Mouse (Mus musculus) hindbrain, embryonic 13.5 days (tissue): Measurements from ENCODE around the gene Il18. TPM values are rescaled to one million over a fixed set of nuclear protein-coding genes. Genes with fewer than 3 reads are reported as not detected.

ENCODE experiments used
- ATAC-seq: fragments of 200-750 bp; cut with Nextera tagmentation; 2 replicates; pipeline ENCODE4 v1.8.0; 2017; ENCODE audit warnings: moderate TSS enrichment; ENCODE audit not compliant: low FRiP score
- H3K27ac ChIP-seq: fragments of 300-500 bp; sonication (generic); 2 replicates; pipeline ENCODE4 v1.5.1; 2015; ENCODE audit warnings: inconsistent platforms, mild to moderate bottlenecking, moderate library complexity
- H3K27me3 ChIP-seq: fragments of 300-500 bp; sonication (generic); 2 replicates; pipeline ENCODE4 v1.6.1; 2015; ENCODE audit warnings: mild to moderate bottlenecking, inconsistent platforms
- H3K36me3 ChIP-seq: fragments of 300-500 bp; sonication (generic); 2 replicates; pipeline ENCODE4 v1.6.1; 2015; ENCODE audit warnings: mild to moderate bottlenecking, inconsistent platforms
- H3K4me1 ChIP-seq: fragments of 300-500 bp; sonication (generic); replicated peaks from 2 replicates; pipeline ENCODE4 v1.6.1; 2015; ENCODE audit warnings: inconsistent platforms
- H3K4me2 ChIP-seq: fragments of 300-500 bp; sonication (generic); 2 replicates; pipeline ENCODE4 v1.6.1; 2015; ENCODE audit warnings: inconsistent platforms, mild to moderate bottlenecking, moderate library complexity
- H3K4me3 ChIP-seq: fragments of 300-500 bp; sonication (generic); 2 replicates; pipeline ENCODE4 v1.5.1; 2015; ENCODE audit warnings: mild to moderate bottlenecking, inconsistent platforms
- H3K9ac ChIP-seq: fragments of 300-500 bp; sonication (generic); 2 replicates; pipeline ENCODE4 v1.6.1; 2015; ENCODE audit warnings: mild to moderate bottlenecking, inconsistent platforms
- H3K9me3 ChIP-seq: fragments of 300-500 bp; sonication (generic); 2 replicates; pipeline ENCODE4 v1.6.1; 2016; ENCODE audit warnings: inconsistent platforms
- WGBS: fragments of 180-500 bp; shearing (Covaris S2); methylation state at CpG from one replicate; pipeline ENCODE4 v1.1.7; 2015; 5-methylcytosine and 5-hydroxymethylcytosine counted together
- polyA plus RNA-seq: library from polyadenylated mRNA; unstranded; fragments of >200 nt; fragmentation: Nextera tagmentation; extraction: Ambion mirVana; gene quantifications from 2 replicates; pipeline ENCODE4 v1.2.1, GENCODE M21; 2015

Il18 gene
- polyA plus RNA-seq, 1 experiment from 2014 or later = 17.9 TPM

GRCm38 (mm10) chr9:50561145-50561917 is 6.7 kb downstream of the Il18 start, which contains the start of gene Tex12:
Tex12 (minus strand) TSS chr9:50561325.
- Histone ChIP-seq H3K9ac (no peak within 1 kb of the TSS), H3K4me3 (no peak within 1 kb of the TSS), H3K4me2 (no peak within 1 kb of the TSS), H3K36me3 (no peaks in the 10 kb centered on the region), H3K4me1 (no peaks in the 10 kb centered on the region), H3K9me3 (no peaks in the 10 kb centered on the region; the same call in 1 of the 2 replicates), H3K27me3 (no peaks in the 10 kb centered on the region), H3K27ac (no peak within 1 kb of the TSS)
- 88% methylated on average over 38 of the region's 38 CpGs for WGBS
- no peak for ATAC-seq

- no peak overlapping the region for H3K9ac ChIP-seq
- H3K27ac ChIP-seq = no peak overlapping the region
- no peaks in the 10 kb centered on the region for H3K4me1 ChIP-seq
- H3K9me3 ChIP-seq = no peaks in the 10 kb centered on the region; the same call in 1 of the 2 replicates
- H3K27me3 ChIP-seq = no peaks in the 10 kb centered on the region
- H3K4me2 ChIP-seq = no peak overlapping the region
- no peak for ATAC-seq
- 87% methylated on average over 2 of the region's 2 CpGs for WGBS
- no peak overlapping the region for H3K4me3 ChIP-seq
- H3K36me3 ChIP-seq = no peaks in the 10 kb centered on the region
These were observed 7.3 kb downstream of the Il18 start for GRCm38 (mm10) chr9:50561918-50562360.

- no peaks in the 10 kb centered on the region for H3K4me1 ChIP-seq
- H3K27ac ChIP-seq = no peak overlapping the region; the same call in 1 of the 2 replicates
- no peaks in the 10 kb centered on the region for H3K36me3 ChIP-seq
- H3K4me2 ChIP-seq = no peak overlapping the region
- no peak overlapping the region for H3K9ac ChIP-seq
- no peak for ATAC-seq
- H3K27me3 ChIP-seq = no peaks in the 10 kb centered on the region
- H3K4me3 ChIP-seq = no peak overlapping the region
- H3K9me3 ChIP-seq = no peaks in the 10 kb centered on the region; the same call in 1 of the 2 replicates
- WGBS = 74% methylated on average over 7 of the region's 7 CpGs
These were observed 10.5 kb downstream of the Il18 start for GRCm38 (mm10) chr9:50565173-50565572.

- Histone ChIP-seq H3K9ac (no peak overlapping the region), H3K4me1 (no peaks in the 10 kb centered on the region), H3K27me3 (no peaks in the 10 kb centered on the region), H3K27ac (no peak overlapping the region), H3K9me3 (no peaks in the 10 kb centered on the region; the same call in 1 of the 2 replicates), H3K36me3 (no peaks in the 10 kb centered on the region), H3K4me3 (no peak overlapping the region), H3K4me2 (no peak overlapping the region)
- no peak for ATAC-seq
- WGBS = 85% methylated on average over 4 of the region's 4 CpGs
These were observed 11.3 kb downstream of the Il18 start for GRCm38 (mm10) chr9:50565940-50566339.

GRCm38 (mm10) chr9:50567372-50567771 is 12.7 kb downstream of the Il18 start:
- no peaks in the 10 kb centered on the region for H3K36me3 ChIP-seq
- no peak overlapping the region for H3K4me3 ChIP-seq
- H3K4me1 ChIP-seq = no peaks in the 10 kb centered on the region
- ATAC-seq = no peak
- H3K27ac ChIP-seq = no peak overlapping the region
- no peaks in the 10 kb centered on the region for H3K27me3 ChIP-seq
- no peaks in the 10 kb centered on the region for H3K9me3 ChIP-seq
- WGBS = 90% methylated on average over 4 of the region's 4 CpGs
- no peak overlapping the region for H3K4me2 ChIP-seq
- H3K9ac ChIP-seq = no peak overlapping the region

- ATAC-seq = no peak
- WGBS = 86% methylated on average over 2 of the region's 2 CpGs
These were observed 13.3 kb downstream of the Il18 start for GRCm38 (mm10) chr9:50567881-50568280.

GRCm38 (mm10) chr9:50569599-50570525 is 15.2 kb downstream of the Il18 start:
- ATAC-seq = no peak
- no peaks in the 10 kb centered on the region for H3K9me3 ChIP-seq
- no peaks in the 10 kb centered on the region for H3K36me3 ChIP-seq
- no peak overlapping the region for H3K4me3 ChIP-seq
- 85% methylated on average over 10 of the region's 10 CpGs for WGBS
- no peaks in the 10 kb centered on the region for H3K27me3 ChIP-seq
- no peaks in the 10 kb centered on the region for H3K4me1 ChIP-seq
- H3K9ac ChIP-seq = no peak overlapping the region
- no peak overlapping the region for H3K27ac ChIP-seq
- no peak overlapping the region for H3K4me2 ChIP-seq

More at GRCm38 (mm10) chr9:50567881-50568280, 13.3 kb downstream of the Il18 start:
- Histone ChIP-seq H3K4me3 (no peak overlapping the region), H3K9ac (no peak overlapping the region), H3K27ac (no peak overlapping the region), H3K4me1 (no peaks in the 10 kb centered on the region), H3K36me3 (no peaks in the 10 kb centered on the region), H3K9me3 (no peaks in the 10 kb centered on the region), H3K27me3 (no peaks in the 10 kb centered on the region), H3K4me2 (no peak overlapping the region)

- no peaks in the 10 kb centered on the region for H3K4me1 ChIP-seq
- ATAC-seq = no peak
- no peaks in the 10 kb centered on the region for H3K27me3 ChIP-seq
- H3K4me2 ChIP-seq = no peak overlapping the region
- H3K9me3 ChIP-seq = no peaks in the 10 kb centered on the region
- no peak overlapping the region for H3K27ac ChIP-seq
- H3K4me3 ChIP-seq = no peak overlapping the region
- WGBS = 44% methylated on average over 4 of the region's 4 CpGs
- no peaks in the 10 kb centered on the region for H3K36me3 ChIP-seq
- H3K9ac ChIP-seq = no peak overlapping the region
These were observed 25.7 kb downstream of the Il18 start for GRCm38 (mm10) chr9:50580370-50580769.

GRCm38 (mm10) chr9:50585145-50585818 is 30.7 kb downstream of the Il18 start:
- Histone ChIP-seq H3K4me1 (no peaks in the 10 kb centered on the region), H3K4me3 (no peak overlapping the region), H3K9me3 (no peaks in the 10 kb centered on the region), H3K27ac (no peak overlapping the region), H3K27me3 (no peaks in the 10 kb centered on the region), H3K9ac (no peak overlapping the region), H3K36me3 (no peaks in the 10 kb centered on the region), H3K4me2 (no peak overlapping the region)
- ATAC-seq = no peak
- WGBS = 84% methylated on average over 6 of the region's 6 CpGs

GRCm38 (mm10) chr9:50586955-50587354 is 32.3 kb downstream of the Il18 start:
- H3K9ac ChIP-seq = no peak overlapping the region

GRCm38 (mm10) chr9:50590856-50591518 is 36.4 kb downstream of the Il18 start:
- ATAC-seq = no peak
- H3K4me2 ChIP-seq = no peak overlapping the region
- H3K4me1 ChIP-seq = no peaks in the 10 kb centered on the region
- H3K27ac ChIP-seq = no peak overlapping the region
- H3K9me3 ChIP-seq = no peaks in the 10 kb centered on the region
- H3K36me3 ChIP-seq = peaks cover 15% of the 10 kb centered on the region
- H3K4me3 ChIP-seq = no peak overlapping the region
- H3K27me3 ChIP-seq = no peaks in the 10 kb centered on the region
- WGBS = 79% methylated on average over 10 of the region's 10 CpGs
- H3K9ac ChIP-seq = no peak overlapping the region

More at GRCm38 (mm10) chr9:50586955-50587354, 32.3 kb downstream of the Il18 start:
- Histone ChIP-seq H3K4me2 (no peak overlapping the region), H3K27me3 (no peaks in the 10 kb centered on the region), H3K4me3 (no peak overlapping the region), H3K4me1 (no peaks in the 10 kb centered on the region), H3K27ac (no peak overlapping the region), H3K9me3 (no peaks in the 10 kb centered on the region), H3K36me3 (no peaks in the 10 kb centered on the region)
- WGBS = 87% methylated on average over 4 of the region's 4 CpGs
- ATAC-seq = no peak
